Mouse (Mus musculus): ENCODE data around the gene Dpm1.

The Dpm1 gene

GRCm38 (mm10) chr2:168229116-168230025, 1.0 kb downstream of the Dpm1 start:
- in situ Hi-C loops (cut with MboI, MseI), result loop anchor here (10.0 kb wide), 1 partner anchor 115 kb away; no protein-coding TSS in a partner anchor

DNA sequence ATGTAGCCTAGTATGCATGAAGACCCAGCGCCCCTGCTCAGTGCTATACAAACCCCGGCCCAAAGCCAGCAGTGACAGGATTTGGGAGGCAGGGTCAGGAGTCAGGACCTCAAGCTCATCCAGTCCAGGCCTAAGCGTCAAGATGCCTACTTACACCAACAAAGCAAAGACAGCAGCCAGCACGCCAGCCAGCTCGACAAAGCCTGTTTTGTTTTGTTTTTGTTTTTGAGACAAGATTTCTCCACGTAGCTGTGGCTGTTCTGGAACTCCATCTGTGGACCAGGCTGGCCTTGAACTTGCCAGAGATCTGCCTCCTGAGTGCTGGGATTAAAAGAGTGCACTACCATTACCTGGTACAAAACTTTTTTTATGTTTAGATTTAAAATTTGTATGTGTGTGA, 7.1 kb downstream of the Dpm1 start:
- in situ Hi-C loops (cut with MboI, MseI), result loop anchor here (10.0 to 25.0 kb wide), 2 partner anchors 109 to 1939 kb away; no protein-coding TSS in a partner anchor

- in situ Hi-C loops (cut with MboI, MseI), result loop anchor here (25.0 kb wide), 1 partner anchor 1948 kb away; no protein-coding TSS in a partner anchor
Observed at GRCm38 (mm10) chr2:168213788-168214397, 16.5 kb downstream of the Dpm1 start.

GRCm38 (mm10) chr2:168207883-168208282, 22.5 kb downstream of the Dpm1 start:
- in situ Hi-C loops (cut with MboI, MseI), result loop anchor here (5.0 to 25.0 kb wide), 2 partner anchors 56 to 1954 kb away; no protein-coding TSS in a partner anchor

DNA sequence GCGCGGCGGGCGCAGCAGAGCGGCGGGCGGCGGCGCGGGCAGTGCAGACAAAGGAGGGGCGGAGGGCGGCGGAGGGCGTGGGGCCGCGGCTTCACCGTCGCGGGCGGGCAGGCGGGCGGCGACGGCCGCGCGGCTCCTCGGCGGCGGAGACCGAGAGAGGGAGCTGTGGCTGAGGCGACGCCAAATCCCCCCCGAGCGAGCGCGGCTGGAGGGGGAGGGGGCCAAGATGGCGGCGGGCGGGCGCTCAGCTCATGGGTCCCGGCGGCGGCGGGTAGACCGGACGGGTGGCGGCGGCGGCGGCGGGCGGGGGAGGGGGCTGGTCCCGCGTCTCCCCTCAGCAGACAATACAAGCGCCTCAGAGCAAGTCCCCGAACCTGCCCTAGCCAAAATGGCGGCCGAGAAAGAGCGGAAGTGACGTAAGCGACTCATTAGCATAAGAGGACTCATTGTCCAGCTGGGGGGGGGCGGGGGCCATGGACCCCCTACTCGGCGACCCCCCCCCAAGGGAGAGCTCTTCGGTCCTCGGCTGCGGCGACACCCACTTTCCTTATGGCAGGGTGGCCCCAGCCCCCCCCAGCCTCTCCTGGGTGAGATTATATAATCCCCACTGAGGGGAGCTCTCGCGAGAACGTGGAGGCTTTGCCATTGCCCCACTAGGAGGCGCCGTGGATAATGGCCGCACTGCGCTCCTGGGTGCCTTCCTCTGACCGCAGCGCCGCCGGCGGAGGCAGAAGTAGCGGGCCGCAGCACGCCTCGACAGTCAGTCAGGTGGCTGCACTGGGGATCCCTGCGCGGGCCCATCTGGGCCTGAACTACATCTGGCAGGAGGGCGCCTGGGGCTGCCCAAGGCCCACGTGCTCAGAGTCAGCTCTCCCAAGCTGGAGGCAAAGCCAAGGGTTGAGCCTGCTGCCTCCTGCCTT, 23.4 kb downstream of the Dpm1 start, which contains the start of gene Adnp:
Gene Adnp (minus strand): TSS at position 388 of the 920 bp plus-strand sequence.
- in situ Hi-C loops (cut with MboI, MseI), result loop anchor here (5.0 to 25.0 kb wide), 2 partner anchors 55 to 1955 kb away; no protein-coding TSS in a partner anchor

DNA sequence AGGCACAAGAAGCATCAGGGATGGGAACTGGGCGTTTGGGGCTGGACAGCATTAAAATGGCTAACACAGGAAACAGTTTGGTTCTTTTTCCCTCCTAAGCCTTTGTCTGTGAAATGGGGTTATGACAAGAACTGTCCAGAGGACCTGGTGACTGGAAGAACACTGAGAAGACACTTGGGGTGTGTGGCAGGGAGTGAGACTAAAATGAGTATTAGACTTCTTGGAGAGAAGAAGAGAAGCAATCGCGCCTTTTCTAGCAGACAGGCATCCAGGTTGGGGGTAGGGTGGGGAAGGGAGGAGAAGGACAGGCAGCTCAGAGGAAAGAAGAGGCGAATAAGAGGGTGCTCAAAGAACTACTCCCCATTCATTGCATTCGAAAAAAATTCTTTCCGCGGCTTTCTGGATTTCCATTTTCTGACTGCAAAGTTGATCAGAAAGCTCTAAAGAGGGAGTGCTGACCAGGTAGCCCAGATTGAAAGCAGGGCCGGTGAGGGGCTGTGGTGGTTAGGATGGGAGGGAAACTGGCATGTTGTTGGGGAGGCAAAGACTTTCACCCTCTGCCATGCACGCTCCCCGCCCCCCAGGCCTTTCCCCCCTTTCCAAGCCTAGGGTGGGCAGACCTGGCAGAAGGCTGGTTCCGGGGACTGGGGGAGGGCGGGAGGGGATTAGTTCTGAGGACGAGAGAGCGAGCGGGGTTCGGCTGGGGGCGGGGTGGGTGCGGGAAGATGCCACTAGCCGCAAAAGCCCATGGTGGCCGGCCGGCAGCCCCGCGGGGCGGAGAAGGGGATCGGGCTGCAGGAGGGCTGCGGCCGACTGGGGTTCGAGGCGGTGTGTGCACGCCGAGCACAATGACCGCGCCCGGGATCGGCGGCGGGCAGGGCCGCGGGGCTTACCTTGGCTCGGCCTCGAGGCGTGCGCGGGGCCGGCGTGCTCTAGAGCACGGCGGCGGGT, 24.4 kb downstream of the Dpm1 start:
- in situ Hi-C loops (cut with MboI, MseI), result loop anchor here (5.0 to 25.0 kb wide), 2 partner anchors 54 to 1956 kb away; no protein-coding TSS in a partner anchor

DNA sequence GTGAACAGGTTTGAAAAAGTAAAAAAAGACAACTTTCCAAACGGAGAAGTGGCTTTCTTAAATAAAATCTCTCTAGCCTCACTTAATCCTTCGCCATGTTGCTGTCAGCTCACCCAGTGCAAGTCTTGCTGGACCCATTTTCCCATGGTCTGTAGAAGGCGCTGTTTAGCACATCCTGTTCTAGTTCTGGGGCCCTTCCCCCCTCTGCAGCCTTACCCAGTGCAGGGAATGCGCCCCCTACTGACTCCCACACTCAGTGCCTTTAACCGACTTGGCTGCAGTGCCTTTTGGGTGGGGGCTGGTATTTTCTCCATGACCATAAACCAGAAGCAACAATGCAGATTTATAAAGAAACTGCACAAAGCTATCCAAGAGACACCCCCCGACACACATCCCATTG, 25.1 kb downstream of the Dpm1 start:
- in situ Hi-C loops (cut with MboI, MseI), result loop anchor here (5.0 to 25.0 kb wide), 2 partner anchors 53 to 1957 kb away; no protein-coding TSS in a partner anchor

DNA sequence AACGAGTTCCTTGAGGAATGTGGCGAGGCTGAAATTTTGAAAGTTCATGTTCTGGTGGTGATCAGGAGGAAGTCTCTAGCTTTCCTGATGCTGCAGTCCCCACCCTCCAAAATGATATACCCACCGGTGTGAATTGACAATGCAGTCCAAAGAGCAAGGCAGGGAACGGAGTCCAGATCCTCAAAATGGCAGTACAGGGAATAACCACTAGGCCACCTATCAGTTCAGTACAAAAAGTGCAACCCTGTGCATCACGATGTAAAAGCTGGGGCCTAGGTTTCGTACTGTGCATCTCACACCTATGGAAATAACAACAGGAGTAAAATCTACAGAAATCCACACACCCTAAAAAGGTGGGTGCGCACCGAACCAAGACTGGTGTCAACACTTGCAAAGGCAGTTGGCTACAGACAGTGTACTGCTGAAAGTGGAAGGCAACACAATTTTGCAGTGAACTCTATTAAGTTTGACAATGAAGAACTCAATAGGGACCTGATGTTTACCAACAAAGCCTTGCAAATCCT, 25.9 kb downstream of the Dpm1 start:
- in situ Hi-C loops (cut with MboI, MseI), result loop anchor here (25.0 kb wide), 1 partner anchor 1958 kb away; no protein-coding TSS in a partner anchor

DNA sequence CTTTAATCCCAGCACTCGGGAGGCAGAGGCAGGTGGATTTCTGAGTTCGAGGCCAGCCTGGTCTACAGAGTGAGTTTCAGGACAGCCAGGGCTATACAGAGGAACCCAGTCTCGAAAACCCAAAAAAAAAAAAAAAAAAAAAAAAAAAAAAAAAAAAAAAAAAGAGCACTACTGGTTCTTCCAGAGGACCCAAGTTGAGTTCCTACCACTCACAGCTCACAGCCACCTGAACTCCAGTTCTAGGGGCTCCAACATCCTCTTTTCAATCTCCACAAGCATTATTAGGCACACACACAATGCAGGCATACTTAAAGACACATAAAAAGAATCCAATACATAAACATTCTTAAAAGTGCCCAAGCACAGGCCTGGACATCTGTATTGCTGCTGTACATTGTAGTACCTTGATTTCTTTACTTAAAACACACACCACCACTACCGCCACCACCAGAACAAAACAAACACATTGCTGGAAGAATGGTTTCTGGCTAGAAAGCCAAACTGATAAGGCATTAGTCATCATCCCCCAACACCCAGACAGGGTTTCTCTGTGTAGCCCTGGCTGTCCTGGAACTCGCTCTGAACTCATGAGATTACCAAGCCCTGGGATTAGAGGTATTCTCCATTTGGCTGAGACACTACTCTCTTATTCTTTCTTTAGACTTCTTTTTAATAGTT, 30.2 kb downstream of the Dpm1 start:
- in situ Hi-C loops (cut with MboI, MseI), result loop anchor here (25.0 kb wide), 1 partner anchor 1962 kb away; no protein-coding TSS in a partner anchor

DNA sequence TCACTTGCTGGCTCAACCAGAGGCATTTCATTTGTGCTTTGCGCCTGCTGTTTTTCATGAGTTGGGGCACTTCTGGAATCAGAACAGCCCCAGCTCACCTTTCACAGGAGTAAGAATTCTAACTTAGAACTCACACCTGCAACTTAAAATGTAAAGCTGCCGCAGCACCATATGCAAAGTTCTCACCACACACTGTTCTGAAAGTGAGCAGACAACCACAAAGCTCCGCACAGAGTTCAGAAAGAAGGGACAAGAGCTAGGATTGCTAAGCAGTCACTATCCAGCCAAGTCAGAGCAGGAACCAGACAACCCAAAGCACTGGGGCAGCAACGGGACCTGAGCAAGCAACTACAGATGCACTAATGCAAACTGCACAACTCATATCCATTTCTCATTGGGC, 30.9 kb downstream of the Dpm1 start:
- in situ Hi-C loops (cut with MboI, MseI), result loop anchor here (25.0 kb wide), 1 partner anchor 837 kb away; no protein-coding TSS in a partner anchor

- in situ Hi-C loops (cut with MboI, MseI), result loop anchor here (25.0 kb wide), 1 partner anchor 836 kb away; no protein-coding TSS in a partner anchor
Observed at GRCm38 (mm10) chr2:168198421-168198820, 32.0 kb downstream of the Dpm1 start.

- in situ Hi-C loops (cut with MboI, MseI), result loop anchor here (25.0 kb wide), 1 partner anchor 833 kb away; no protein-coding TSS in a partner anchor
Observed at GRCm38 (mm10) chr2:168195721-168196120, 34.7 kb downstream of the Dpm1 start.

DNA sequence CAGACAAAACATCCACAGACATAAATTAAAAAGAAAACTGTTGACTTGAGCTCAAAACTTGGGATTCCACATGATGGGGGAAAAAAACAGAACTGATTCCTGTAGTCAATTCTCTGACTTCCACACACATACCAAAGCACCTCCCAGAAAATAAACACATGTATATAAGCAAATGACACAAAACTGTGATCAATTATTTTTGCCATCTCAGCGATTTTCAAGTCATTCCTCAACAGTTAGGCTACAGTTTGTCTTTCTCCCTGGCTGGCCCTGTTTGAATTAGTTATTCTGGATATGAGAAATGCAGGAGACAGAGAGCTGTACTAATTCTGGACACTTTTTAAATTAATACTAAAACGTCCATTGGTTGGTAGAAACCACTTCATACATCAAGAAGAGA, 36.7 kb downstream of the Dpm1 start:
- in situ Hi-C loops (cut with MboI, MseI), result loop anchor here (25.0 kb wide), 1 partner anchor 831 kb away; no protein-coding TSS in a partner anchor

GRCm38 (mm10) chr2:168191856-168192255, 38.5 kb downstream of the Dpm1 start:
- in situ Hi-C loops (cut with MboI, MseI), result loop anchor here (25.0 kb wide), 1 partner anchor 830 kb away; no protein-coding TSS in a partner anchor

- in situ Hi-C loops (cut with MboI, MseI), result loop anchor here (25.0 kb wide), 1 partner anchor 814 kb away; no protein-coding TSS in a partner anchor
Observed at GRCm38 (mm10) chr2:168175946-168176345, 54.4 kb downstream of the Dpm1 start.

DNA sequence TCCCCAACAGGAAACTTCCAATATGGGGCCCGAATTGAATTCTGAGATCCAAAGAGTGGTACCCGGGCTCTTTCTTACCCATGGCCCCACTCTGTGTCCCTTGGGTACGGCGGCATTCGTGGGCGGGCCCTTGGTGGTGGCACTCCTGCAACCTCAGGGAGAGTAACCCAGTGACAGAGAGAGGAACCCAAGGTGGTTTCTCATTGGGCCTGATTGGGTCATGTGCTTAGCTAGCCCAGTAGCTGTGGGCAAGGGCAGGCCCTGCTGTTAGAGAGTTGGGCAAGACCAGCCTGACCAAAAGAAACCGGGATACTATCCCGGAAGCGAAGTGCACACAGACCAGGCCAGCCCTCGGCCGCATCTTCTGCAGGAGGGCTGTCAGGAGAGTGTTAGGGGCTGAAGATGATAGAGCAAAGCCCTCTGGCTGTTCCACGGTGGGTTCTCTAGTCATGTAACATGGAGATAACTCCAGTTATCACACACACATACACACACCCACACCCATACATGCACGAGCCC, 60.2 kb downstream of the Dpm1 start:
- in situ Hi-C loops (cut with MboI, MseI), result no loop called here

- in situ Hi-C loops (cut with MboI, MseI), result no loop called here
Observed at GRCm38 (mm10) chr2:168169800-168170113, 60.6 kb downstream of the Dpm1 start.

Measured in T-helper 2 cell (primary cell).